Mouse (Mus musculus): ENCODE data around the gene Plek2.

Plek2 gene

GRCm38 (mm10) chr12:78910684-78911461 lies 4.1 kb upstream of the Plek2 start:
- no peak for DNase-seq

- no peak for DNase-seq
Observed at GRCm38 (mm10) chr12:78908081-78908605, 1.4 kb upstream of the Plek2 start.

- DNase-seq: no peak
Observed at GRCm38 (mm10) chr12:78904499-78904898, 2.3 kb downstream of the Plek2 start.

DNA sequence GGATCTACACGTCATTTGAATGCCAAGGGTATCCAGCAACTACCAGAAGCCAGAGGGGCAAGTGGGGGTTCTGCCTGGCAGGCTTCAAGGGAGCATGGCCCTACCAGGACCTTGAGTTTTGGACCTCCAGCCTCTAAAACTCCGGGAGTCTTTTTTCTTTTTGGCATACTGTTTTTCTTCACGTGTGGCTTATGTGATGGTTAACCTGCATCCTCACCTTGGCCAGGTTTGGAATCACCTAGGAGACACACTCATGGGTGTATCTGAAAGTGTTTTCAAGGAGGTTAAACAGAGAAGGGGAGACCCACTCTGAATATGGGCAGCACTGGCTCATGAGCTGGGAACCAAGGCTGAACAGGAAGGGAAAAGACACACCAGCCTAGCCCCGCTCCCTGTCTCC lies 3.5 kb downstream of the Plek2 start:
- no peak for DNase-seq

GRCm38 (mm10) chr12:78901467-78901866 lies 5.3 kb downstream of the Plek2 start:
- no peak for DNase-seq

DNA sequence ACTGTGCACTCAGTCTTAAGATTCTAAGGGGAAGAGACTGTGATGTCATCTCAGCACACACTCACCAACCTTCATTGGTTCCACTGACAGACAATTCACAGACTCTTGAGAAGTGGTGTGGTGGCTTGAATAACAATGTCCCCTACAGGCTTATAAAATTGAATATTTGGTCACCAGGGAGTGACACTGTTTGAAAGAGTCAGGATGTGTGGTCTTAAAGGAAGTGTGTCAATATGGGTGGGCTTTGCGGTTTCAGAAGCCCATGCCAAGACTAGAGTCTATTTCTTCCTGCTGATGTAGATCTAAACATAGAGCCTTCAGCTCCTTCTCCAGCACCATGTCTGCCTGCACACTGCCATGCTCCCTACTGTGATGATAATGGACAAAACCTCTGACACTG lies 8.9 kb downstream of the Plek2 start:
- DNase-seq: no peak

- DNase-seq: no peak
Observed at GRCm38 (mm10) chr12:78891149-78891548, 15.6 kb downstream of the Plek2 start.

DNA sequence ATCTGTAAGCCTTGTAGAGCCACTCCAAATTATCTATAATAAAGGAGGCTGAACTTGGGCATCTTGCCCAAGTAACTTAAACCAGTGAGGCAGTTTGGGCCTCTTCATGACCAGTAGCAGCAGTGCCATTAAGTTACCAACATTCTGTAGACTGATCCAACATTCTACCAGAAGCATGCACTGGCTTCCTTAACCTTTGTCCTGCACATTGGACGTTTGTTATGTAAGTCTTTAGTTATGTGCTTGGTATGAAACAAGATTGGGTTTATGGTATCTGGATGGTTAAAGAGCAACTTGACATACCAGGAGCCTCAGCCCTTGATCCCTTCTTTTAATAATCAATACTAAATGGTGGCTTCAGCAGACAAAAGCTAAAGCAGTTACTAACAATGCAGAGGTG lies 16.7 kb downstream of the Plek2 start:
- no peak for DNase-seq

DNA sequence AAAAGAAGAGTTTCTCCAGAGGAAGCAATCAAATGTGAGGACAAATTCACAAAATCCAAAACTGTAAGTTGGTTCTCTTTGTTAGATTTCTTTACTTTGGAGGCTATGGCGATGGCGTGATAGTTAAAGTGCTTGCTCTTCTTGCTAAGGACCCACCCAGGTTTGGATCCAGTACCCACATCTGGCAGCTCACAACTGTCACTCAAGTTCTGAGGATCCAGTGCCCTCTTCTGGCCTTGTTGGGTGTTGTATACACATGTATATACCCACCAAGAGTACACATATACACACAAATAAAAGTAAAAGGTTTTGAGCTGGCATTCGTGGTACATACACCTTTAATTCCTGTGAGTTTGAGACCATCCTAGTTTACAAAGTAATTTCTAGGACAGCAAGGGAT lies 32.2 kb downstream of the Plek2 start:
- DNase-seq: no peak

DNA sequence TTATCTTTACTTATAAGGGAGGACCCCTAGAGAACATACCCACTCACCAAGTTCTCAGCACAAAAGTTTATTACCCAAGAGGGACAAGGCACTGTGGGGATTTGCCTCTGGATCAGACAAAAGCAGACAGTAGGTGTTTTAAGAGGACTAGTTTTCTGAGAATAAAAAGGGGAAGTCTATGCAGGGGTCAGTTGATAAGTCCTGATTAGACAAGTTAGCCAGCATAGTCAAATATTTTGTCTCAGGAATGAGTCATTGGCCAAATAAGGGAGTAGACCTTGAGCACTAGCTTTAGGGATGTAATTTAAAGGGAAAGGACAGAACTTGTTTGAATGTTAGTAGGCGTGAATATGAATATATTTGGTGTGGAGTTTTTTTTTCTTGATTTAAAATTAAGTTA lies 38.6 kb downstream of the Plek2 start:
- no peak for DNase-seq

GRCm38 (mm10) chr12:78865434-78865833 lies 41.3 kb downstream of the Plek2 start:
- DNase-seq: no peak

DNA sequence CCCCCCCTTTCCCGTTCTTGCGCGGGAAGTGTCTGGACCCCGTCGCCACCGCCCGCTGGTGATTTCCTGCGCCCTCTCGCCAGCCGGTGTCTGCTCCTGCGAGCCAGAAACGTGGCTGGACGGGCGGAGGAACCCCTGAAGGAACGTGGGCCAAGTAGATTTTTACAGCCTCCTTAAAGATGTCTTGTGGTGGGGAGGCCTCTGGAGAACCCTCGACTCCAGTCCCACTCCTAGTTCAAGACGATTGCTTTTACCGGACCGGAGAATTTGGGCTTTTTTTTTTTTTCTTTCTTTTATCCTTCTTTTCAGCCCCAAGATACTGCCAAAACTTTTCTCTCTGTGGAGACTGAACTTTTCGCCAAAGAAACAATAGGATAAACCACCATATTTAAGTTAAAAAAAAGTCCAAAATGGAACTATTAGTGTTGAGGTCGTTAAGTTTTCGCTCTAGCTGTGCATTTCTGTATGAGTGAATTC lies 44.5 kb downstream of the Plek2 start:
- no peak for DNase-seq

DNA sequence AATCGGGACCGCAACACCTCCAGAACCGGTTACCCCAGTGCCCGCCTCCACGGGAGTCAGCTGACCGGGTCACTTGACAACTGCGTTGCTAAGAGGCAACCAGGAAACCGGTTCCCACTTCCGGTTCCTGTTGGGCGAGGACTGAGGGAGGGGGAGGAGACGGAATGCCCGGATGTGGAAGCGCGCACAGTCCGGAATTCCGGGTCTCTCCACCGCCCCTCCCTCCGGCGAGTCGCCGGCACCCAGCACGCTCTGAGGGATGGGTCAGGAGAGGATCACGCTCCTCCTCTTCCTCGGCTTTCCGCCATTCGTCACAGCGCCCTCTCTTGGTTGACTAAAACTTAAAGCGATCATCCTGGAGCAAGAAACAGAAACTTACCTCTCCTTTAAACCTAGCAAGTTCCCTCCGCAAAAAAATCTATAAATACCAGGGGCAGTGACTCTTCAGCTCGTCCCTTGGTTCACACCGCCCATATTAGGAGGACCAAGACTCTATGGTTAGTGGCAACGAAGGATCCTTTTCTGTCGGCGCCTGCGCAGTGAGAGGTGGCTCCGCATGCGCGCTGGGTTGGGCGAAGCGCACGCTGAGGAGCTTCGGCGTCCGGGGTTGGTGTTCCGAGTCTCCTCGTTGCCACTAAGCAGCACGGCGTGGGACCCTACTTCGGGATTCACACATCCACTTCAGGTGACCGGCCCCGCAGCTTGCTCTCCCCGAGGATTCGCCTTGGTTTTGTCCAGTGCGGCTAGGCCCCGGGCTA lies 45.1 kb downstream of the Plek2 start, which contains the start of the genes Atp6v1d and Eif2s1:
TSS of gene Atp6v1d (minus strand) at position 143 of the 758 bp plus-strand sequence.
TSS of gene Eif2s1 (plus strand) at position 324 of the 758 bp plus-strand sequence.
- DNase-seq: peak; percentile 100

DNA sequence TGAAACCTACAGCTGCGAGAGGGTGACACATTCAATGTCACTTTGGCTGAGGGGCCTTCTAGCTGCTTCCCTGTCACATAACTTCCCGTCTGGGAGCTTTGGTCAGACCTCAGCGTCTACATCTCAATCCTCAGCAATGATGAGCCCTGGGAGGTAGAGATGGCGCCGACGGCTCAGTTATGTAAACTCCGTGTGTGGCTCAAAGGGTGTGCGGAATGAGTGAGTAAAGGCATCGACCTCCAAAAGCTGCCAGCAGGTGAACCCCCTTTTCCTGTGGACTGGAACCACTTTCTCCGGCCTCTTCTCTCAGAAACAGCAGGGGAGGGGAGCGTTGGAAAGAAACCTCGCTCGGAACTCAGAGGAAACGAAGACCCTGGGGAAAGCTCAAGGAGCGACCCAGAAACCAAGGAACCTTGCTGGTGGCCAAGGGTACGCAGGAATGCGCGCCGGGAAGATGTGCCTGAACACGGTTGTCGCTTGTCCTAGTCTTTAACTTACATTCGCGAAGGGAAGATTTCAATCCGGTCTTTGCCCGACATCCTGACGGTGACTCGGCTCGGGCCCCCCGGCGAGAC lies 45.8 kb downstream of the Plek2 start:
- DNase-seq: no peak

DNA sequence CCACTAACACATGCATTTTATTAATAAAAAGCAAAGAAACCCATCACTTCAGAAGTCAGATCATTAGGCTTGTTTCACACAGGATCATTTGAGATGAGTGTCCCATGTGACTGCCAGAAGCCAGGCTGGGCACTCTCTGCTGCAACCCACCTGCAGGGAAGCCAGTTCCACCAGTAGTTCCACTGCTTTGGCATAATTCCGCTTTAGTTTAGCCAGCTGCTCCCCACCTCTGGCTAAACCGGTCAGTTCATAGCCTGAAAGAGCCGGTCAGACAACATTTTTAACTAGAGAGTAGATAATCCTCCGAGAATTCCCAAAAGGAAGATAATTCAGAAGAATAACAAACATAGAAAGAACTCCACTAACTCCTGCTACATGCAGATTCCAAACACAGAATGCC lies 58.5 kb downstream of the Plek2 start:
- DNase-seq: no peak

- no peak for DNase-seq
Observed at GRCm38 (mm10) chr12:78842429-78842828, 64.3 kb downstream of the Plek2 start.

- DNase-seq: no peak
Observed at GRCm38 (mm10) chr12:78839906-78840305, 66.9 kb downstream of the Plek2 start.

Data from cerebellum, adult 11-12 months (tissue).